Mouse (Mus musculus): ENCODE data around the gene Krtap17-1.

Krtap17-1 gene

GRCm38 (mm10) chr11:99978953-99979352 lies 14.8 kb downstream of the Krtap17-1 start, which contains the start of gene Krtap29-1:
Gene Krtap29-1 (minus strand): TSS chr11:99979053.
- in situ Hi-C loops (cut with MboI, MseI): no loop called here

GRCm38 (mm10) chr11:99965961-99966360 lies 27.8 kb downstream of the Krtap17-1 start:
- in situ Hi-C loops (cut with MboI, MseI): no loop called here

DNA sequence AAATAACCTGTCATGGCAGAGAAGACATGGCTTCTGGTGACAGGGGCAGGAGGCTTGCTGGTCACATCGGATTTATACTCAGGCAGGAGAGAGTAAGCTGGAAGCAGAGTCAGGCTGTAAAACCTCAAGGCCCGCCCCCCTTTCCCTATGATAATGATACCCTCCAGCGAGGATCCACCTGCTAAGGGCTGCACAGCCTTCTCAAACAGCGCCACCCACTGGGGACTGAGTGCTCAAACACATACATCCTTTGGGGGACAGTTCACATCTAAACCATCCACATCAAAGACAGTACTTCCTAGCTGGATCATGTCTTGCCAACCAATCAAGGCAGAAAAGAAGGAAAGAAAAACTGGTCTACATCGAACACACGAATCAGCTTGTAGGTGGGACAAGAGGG lies 29.6 kb downstream of the Krtap17-1 start:
- in situ Hi-C loops (cut with MboI, MseI): no loop called here

GRCm38 (mm10) chr11:99948175-99948574 lies 45.6 kb downstream of the Krtap17-1 start, which contains the start of gene Krtap9-5:
Gene Krtap9-5 (plus strand): TSS chr11:99948475.
- in situ Hi-C loops (cut with MboI, MseI): no loop called here
